Mouse (Mus musculus): ENCODE results near the gene Gimap3.

The Gimap3 gene

GRCm38 (mm10) chr6:48745490-48745889 lies 25.2 kb downstream of the Gimap3 start:
- no peak for DNase-seq (ENCODE audit: inconsistent age in 2 of 2, low spot score in 1 of 2)

GRCm38 (mm10) chr6:48742422-48743351 lies 28.0 kb downstream of the Gimap3 start:
- peak; percentile 24 to 61 for DNase-seq (ENCODE audit: inconsistent age in 2 of 2, low spot score in 1 of 2)

DNA sequence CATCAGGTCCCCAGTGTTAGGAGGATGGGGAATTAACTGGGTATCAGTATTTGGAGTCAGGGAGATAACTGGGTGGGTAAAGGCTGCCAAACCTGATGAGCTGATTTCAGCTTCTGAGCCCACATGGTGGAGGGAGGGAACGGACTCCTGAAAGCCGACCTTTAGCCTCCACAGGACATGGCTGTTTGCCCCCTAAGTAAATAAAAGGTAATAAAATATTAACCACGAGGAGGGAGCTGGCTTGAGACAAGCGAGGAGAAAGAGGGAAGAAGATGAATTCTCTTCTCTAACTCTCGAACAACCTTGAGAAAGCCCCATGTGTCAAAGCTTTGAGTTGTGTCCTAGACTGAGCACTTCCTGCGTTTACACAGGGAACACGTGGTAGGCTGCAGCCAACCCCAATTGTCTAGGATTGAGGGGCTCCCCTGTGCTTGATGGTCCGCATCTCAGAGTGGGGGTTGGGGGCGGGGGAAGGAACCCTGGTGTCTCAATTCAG lies 28.9 kb downstream of the Gimap3 start:
- no peak for DNase-seq (ENCODE audit: inconsistent age in 2 of 2, low spot score in 1 of 2)

DNA sequence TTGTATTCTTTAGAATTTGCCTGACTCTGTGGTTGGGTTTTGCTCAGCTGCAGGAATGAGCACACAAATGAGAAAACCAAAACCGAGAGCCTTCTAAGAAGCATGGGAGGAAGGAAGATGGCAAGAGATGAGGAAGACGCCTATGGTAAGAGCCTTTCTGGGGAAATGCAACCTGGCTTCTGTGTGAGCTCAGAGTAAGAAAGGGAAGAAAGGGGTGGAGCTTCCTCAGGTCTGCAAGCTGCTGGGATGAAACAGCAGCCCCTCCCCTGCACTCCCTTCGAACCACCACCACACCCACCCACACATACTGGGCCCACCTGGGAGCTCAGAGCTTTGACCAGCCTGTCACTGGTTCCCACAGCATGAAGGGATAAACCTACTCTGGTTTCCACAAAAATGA lies 29.4 kb downstream of the Gimap3 start:
- no peak for DNase-seq (ENCODE audit: inconsistent age in 2 of 2, low spot score in 1 of 2)

GRCm38 (mm10) chr6:48740501-48741169 lies 30.0 kb downstream of the Gimap3 start:
- no peak for DNase-seq (ENCODE audit: inconsistent age in 2 of 2, low spot score in 1 of 2)

DNA sequence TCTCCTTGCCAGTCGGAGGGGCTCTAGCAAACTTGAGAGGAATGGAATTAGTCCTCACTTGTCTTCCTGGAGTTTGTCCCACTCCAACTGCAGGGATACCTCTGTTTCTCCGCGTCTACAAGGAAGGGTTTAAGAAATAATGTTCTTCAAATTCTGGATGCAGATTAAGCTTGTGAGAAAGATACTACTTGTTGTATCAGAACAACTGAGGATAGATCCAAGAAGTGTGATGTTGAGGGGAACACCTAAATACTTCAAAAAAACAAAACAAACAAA lies 30.9 kb downstream of the Gimap3 start:
- DNase-seq (ENCODE audit: inconsistent age in 2 of 2, low spot score in 1 of 2): no peak

DNA sequence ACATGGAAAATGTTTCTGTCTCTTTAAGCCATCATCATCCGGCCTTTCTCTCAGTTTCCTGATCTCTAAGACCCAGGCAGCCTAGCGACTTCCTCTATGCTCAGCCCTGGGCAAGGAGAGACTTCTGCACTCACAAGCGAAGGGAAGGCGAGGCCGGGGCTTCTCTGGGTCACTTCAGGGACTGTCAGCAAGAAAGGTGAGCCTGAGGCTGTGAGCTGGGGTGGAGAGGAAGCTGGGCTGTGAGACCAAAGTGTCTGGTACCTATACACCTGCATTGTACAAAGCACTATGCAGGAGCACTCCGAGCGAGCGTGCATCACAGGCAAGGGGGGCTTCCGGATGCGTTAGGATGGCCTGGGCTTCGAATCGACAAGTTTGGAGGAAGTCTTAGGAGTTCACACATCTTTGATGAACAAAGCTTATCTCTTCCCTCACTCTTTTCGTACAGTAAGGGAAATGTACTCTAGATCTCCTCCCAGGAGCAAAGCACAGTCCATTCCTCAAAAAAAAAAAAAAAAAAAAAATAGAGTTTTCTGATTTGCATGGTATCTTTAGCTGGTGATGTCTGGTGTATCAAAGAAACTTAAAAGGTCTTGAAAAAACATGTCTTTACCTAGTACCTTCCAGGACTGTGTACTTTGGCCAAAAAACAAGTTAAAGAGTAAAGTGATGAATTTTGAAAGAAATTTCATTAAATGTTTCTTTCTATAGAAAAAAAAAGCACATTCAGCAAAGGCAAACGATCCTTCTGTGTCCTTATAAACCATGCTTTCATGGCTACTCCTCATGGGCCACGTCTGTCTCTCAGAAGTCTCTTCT lies 31.5 kb downstream of the Gimap3 start, which contains the start of gene Gimap1:
TSS of gene Gimap1 (plus strand) at position 94 of the 819 bp plus-strand sequence.
- peak; percentile 28 to 67 for DNase-seq (ENCODE audit: inconsistent age in 2 of 2, low spot score in 1 of 2)

DNA sequence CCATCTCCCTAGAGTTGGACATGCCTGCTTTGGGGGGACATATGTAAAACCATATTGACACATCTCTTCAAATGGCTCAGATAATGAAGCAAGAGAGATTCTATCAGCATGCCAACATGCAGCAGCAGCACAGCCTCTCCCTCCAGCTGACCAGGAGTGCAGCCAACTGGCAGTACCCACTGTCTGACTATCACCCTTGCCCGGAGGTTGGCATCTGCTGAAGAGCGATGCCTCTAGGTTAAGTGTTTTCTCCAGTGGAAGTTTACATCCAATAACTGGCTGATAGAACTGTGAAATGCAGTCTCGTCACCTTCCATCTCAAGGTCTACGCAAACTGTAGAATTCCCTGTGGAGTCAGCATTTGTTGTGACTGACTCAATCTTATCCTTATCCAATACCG lies 33.0 kb downstream of the Gimap3 start:
- no peak for DNase-seq (ENCODE audit: inconsistent age in 2 of 2, low spot score in 1 of 2)

GRCm38 (mm10) chr6:48737053-48737452 lies 33.6 kb downstream of the Gimap3 start:
- DNase-seq (ENCODE audit: inconsistent age in 2 of 2, low spot score in 1 of 2): no peak

DNA sequence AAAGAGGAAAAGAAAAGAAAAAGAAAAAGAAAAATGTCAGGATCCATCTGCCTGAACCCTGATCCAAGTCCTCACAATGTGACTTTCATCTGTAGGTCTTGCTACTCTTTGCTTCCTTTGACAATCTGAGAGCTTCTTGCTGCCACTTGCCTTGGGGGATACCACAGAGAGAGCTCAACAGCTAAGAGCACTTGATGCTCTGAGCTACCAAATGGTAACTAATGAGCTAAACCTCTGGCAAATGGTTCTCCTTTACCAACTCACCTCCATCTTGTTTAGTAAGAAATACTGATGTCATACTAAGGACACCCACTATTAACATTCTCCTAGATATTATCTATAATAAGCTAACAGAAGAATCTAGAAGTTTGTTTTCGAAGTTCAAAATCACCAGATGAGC lies 37.0 kb downstream of the Gimap3 start:
- no peak for DNase-seq (ENCODE audit: inconsistent age in 2 of 2, low spot score in 1 of 2)

DNA sequence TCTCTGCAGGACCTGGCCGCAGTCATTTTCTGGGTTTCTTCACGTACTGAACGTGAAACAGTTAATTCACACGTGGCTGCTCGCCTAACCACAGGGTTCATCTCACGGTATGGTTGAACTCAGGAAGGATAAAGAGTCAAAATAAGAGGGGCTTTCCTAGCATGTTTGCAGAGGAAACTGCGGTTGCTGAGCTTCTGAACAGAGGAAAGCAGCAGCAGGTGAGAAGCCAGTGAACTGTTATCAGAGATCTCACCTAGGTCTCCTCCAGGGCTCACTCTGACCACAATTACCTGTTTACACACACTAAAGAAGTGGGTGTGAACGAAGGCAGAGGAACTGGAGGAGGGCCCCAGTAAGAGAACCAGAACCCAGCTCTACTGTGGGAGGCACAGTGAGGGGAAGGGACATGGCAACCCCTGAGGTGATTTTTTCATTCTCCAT lies 37.8 kb downstream of the Gimap3 start:
- no peak for DNase-seq (ENCODE audit: inconsistent age in 2 of 2, low spot score in 1 of 2)

- DNase-seq (ENCODE audit: inconsistent age in 2 of 2, low spot score in 1 of 2): no peak
Measured at GRCm38 (mm10) chr6:48727761-48728160, 42.9 kb downstream of the Gimap3 start.

DNA sequence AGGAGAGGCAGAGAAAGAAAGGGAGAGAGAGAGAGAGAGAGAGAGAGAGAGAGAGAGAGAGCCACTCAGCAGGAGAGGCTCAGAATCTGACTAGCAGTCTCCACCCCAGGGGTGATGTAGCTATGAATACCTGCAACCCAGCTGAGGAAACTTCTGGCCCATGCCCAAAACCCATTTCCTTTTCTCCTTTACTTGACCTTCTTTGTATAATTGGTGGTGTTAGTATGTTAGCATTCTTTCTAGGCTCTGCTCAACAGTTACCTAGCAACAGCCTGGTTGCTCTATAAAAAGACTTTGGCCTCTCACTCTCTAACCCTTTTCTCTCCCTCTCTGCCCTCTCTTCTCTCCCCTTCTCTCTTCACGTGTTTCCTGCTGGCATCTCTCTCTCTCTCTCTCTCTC lies 45.2 kb downstream of the Gimap3 start:
- DNase-seq (ENCODE audit: inconsistent age in 2 of 2, low spot score in 1 of 2): peak; percentile 37 to 73

DNA sequence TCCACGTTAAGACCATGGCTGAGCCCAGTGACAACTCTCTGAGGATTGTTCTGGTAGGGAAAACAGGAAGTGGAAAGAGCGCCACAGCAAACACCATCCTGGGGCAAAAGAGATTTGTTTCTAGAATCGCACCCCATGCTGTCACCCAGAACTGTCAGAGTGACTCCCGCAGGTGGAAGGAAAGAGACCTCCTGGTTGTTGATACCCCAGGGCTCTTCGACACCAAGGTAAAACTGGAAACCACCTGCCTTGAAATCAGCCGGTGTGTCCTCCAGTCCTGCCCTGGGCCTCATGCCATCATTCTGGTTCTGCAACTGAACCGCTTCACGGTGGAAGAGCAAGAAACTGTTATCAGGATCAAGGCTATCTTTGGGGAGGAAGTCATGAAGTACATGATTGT lies 47.2 kb downstream of the Gimap3 start:
- DNase-seq (ENCODE audit: inconsistent age in 2 of 2, low spot score in 1 of 2): no peak

DNA sequence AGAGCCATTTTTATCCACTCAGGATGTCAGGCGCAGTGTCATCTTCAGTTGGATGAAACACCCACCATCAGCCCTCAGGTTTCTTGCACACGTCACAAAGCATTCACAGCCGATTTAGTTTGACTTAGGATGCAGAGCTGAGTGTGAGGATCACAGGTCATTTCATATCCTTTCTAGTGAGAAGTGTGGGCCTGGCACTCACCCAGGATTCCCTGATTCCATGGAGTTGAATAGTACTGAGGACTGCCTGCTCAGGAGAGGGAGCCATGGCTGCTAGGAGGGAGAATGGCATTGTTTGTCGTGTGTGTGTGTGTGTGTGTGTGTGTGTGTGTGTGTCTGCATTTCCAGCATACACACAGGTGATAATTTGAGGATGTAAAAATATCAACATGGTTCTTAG lies 50.3 kb downstream of the Gimap3 start:
- no peak for DNase-seq (ENCODE audit: inconsistent age in 2 of 2, low spot score in 1 of 2)

DNA sequence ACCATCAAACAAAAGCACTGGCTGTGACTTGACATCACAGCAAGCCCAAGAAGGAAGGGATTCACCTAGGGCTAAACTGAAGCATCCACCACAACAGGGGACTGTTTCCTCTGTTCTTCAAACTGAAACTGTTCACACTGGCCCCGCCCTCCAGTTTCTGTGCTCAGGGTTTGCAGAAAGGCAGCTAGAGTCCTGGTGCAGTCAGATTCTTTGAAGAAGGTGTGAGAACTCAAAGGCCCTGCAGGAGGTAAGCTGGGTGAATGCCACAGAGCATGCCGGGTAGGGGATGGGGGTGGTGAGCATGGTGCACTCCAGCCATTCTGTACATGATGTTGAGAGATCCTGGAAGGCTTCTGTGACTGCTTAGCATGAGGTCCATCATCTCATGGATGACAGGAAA lies 52.2 kb downstream of the Gimap3 start, which contains the start of the genes Gm28053 and Gimap7:
TSS of gene Gm28053 (plus strand) at position 153 of the 400 bp plus-strand sequence.
TSS of gene Gimap7 (plus strand) at position 167 of the 400 bp plus-strand sequence.
- DNase-seq (ENCODE audit: inconsistent age in 2 of 2, low spot score in 1 of 2): no peak

Measured in adrenal gland, adult (tissue).